Mouse (Mus musculus) embryonic facial prominence, embryonic 15.5 days (tissue): ENCODE measurements at regions not wholly inside any gene's neighbourhood (a gene's known extent, or its start where the extent isn't known, plus 50 kb on each side); places are given as distances from the start of the nearest gene placed in this dataset.

Experiments
- ATAC-seq: fragments of 200-750 bp; cut with Nextera tagmentation; 2 replicates; pipeline ENCODE4 v1.8.0; 2017; ENCODE audit warnings: low read depth, moderate TSS enrichment; ENCODE audit not compliant: insufficient number of reproducible peaks, low FRiP score, low TSS enrichment
- H3K27ac ChIP-seq: fragments of 300-500 bp; sonication (generic); replicated peaks from 2 replicates; pipeline ENCODE4 v1.5.1; 2015; ENCODE audit warnings: mild to moderate bottlenecking, inconsistent platforms
- H3K27me3 ChIP-seq: fragments of 300-500 bp; sonication (generic); 2 replicates; pipeline ENCODE4 v1.6.1; 2015; ENCODE audit warnings: inconsistent platforms
- H3K36me3 ChIP-seq: fragments of 300-500 bp; sonication (generic); 2 replicates; pipeline ENCODE4 v1.6.1; 2015; ENCODE audit warnings: mild to moderate bottlenecking, inconsistent platforms
- H3K4me1 ChIP-seq: fragments of 300-500 bp; sonication (generic); 2 replicates; pipeline ENCODE4 v1.6.1; 2015; ENCODE audit warnings: inconsistent platforms
- H3K4me2 ChIP-seq: fragments of 300-500 bp; sonication (generic); replicated peaks from 2 replicates; pipeline ENCODE4 v1.6.1; 2015; ENCODE audit warnings: mild to moderate bottlenecking, inconsistent platforms
- H3K4me3 ChIP-seq: fragments of 300-500 bp; sonication (generic); replicated peaks from 2 replicates; pipeline ENCODE4 v1.5.1; 2015; ENCODE audit warnings: mild to moderate bottlenecking, inconsistent platforms
- H3K9ac ChIP-seq: fragments of 300-500 bp; sonication (generic); 2 replicates; pipeline ENCODE4 v1.6.1; 2015; ENCODE audit warnings: inconsistent platforms
- H3K9me3 ChIP-seq: fragments of 300-500 bp; sonication (generic); replicated peaks from 2 replicates; pipeline ENCODE4 v1.6.1; 2016; ENCODE audit warnings: inconsistent platforms
- WGBS: fragments of 180-500 bp; shearing (Covaris S2); methylation state at CpG from one replicate; pipeline ENCODE4 v1.1.7; 2015; 5-methylcytosine and 5-hydroxymethylcytosine counted together

DNA sequence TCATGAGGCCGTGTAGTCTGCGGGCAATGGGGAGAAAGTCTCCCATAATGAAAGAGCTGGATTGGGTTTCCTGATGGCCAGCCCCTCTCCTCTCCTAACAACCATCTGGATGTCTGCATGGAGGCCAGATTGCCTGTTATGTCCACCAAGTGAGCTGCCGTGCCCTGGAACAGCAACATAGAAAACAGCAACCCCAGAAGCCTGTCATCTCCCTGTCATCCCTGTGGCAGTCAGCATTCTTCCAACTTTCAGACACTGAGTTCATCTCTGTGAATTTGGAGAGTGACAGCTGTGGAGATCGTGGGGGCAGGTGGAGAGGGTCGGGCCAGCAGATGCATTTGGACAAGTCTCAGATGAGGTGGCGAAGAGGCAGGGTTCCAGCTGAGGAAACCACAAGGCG, 585.0 kb downstream of the Rnf144a start:
- Histone ChIP-seq H3K27ac (no peak overlapping the region), H3K9me3 (no peaks in the 10 kb centered on the region), H3K4me1 (0 out of 2 replicates have a peak, but pooled peaks cover 5% of the 10 kb centered on the region), H3K27me3 (no peaks in the 10 kb centered on the region), H3K4me3 (no peak overlapping the region), H3K9ac (no peak overlapping the region), H3K4me2 (no peak overlapping the region), H3K36me3 (no peaks in the 10 kb centered on the region)
- 61% methylated on average over 7 of the region's 7 CpGs for WGBS
- ATAC-seq = no peak

- no peaks in the 10 kb centered on the region for H3K36me3 ChIP-seq
- no peak for ATAC-seq
- H3K9ac ChIP-seq = no peak overlapping the region
- 76% methylated on average over 2 of the region's 2 CpGs for WGBS
- no peaks in the 10 kb centered on the region for H3K27me3 ChIP-seq
- 0 out of 2 replicates have a peak, but pooled peaks cover 5% of the 10 kb centered on the region for H3K4me1 ChIP-seq
- no peaks in the 10 kb centered on the region for H3K9me3 ChIP-seq
- no peak overlapping the region for H3K4me2 ChIP-seq
- H3K4me3 ChIP-seq = no peak overlapping the region
- H3K27ac ChIP-seq = no peak overlapping the region
Observed at GRCm38 (mm10) chr12:25827961-25828360, 587.1 kb downstream of the Rnf144a start.

GRCm38 (mm10) chr12:25826928-25827327, 588.1 kb downstream of the Rnf144a start:
- 18% methylated on average over 3 of the region's 3 CpGs for WGBS
- H3K36me3 ChIP-seq = no peaks in the 10 kb centered on the region
- H3K9ac ChIP-seq = no peak overlapping the region
- H3K9me3 ChIP-seq = no peaks in the 10 kb centered on the region
- no peak overlapping the region for H3K4me3 ChIP-seq
- H3K4me2 ChIP-seq = no peak overlapping the region
- no peak overlapping the region for H3K27ac ChIP-seq
- 0 out of 2 replicates have a peak, but pooled peaks cover 5% of the 10 kb centered on the region for H3K4me1 ChIP-seq
- no peaks in the 10 kb centered on the region for H3K27me3 ChIP-seq
- ATAC-seq = no peak

DNA sequence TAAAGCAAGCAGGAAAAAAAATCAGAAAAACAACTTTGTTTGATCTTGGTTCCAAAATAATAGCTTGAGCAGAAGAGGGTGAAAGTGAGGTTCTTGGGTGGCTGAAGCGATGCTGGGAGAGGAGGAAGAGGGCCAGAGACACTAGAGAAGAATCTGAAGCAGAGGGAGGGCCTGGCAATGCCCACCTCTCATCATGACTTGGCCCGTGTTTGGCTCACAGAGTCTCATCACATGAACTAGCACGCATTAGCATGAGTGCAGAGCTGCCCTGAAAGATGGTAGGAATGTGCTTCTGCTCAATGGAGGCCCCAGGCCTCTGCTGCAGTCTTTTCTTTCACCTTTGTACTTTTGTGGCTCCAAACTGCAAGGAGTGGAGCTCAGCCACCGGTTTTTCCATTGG, 588.6 kb downstream of the Rnf144a start:
- Histone ChIP-seq H3K27me3 (no peaks in the 10 kb centered on the region), H3K9me3 (no peaks in the 10 kb centered on the region), H3K36me3 (no peaks in the 10 kb centered on the region), H3K4me3 (no peak overlapping the region), H3K9ac (no peak overlapping the region), H3K4me2 (no peak overlapping the region), H3K4me1 (0 out of 2 replicates have a peak, but pooled peaks cover 5% of the 10 kb centered on the region), H3K27ac (no peak overlapping the region)
- no peak for ATAC-seq
- WGBS = 48% methylated on average over 4 of the region's 4 CpGs

DNA sequence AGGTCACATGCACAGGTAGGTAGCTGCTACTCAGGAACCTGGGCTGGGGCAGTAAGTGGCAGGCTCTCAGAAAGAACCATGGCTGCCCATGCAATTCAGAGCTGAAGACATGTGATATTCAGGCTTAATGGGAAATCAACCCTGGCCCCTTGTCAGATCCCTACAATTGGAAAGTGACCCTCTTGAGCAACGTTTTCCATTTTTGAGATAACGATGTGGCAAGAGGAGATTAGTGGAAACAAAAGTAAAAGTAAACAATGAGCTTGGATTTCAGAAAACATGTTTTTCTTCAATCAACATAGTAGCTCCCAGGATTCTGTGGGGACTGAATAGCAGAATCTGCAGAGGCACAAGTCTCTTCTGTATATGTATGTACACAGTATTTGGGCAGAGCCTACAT, 598.8 kb downstream of the Rnf144a start:
- H3K4me3 ChIP-seq = no peak overlapping the region
- H3K4me1 ChIP-seq = no peaks in the 10 kb centered on the region
- H3K36me3 ChIP-seq = no peaks in the 10 kb centered on the region
- no peak overlapping the region for H3K9ac ChIP-seq
- H3K4me2 ChIP-seq = no peak overlapping the region
- ATAC-seq = no peak
- no peaks in the 10 kb centered on the region for H3K27me3 ChIP-seq
- H3K9me3 ChIP-seq = no peaks in the 10 kb centered on the region
- 46% methylated on average over 2 of the region's 2 CpGs for WGBS
- H3K27ac ChIP-seq = no peak overlapping the region

GRCm38 (mm10) chr12:25795092-25795491, 620.0 kb downstream of the Rnf144a start:
- Histone ChIP-seq H3K27me3 (no peaks in the 10 kb centered on the region), H3K4me3 (no peak overlapping the region), H3K9me3 (no peaks in the 10 kb centered on the region), H3K36me3 (no peaks in the 10 kb centered on the region), H3K9ac (no peak overlapping the region), H3K4me1 (no peaks in the 10 kb centered on the region), H3K4me2 (no peak overlapping the region), H3K27ac (no peak overlapping the region)
- no peak for ATAC-seq
- WGBS = 87% methylated on average over 2 of the region's 2 CpGs

- Histone ChIP-seq H3K4me3 (no peak overlapping the region), H3K27ac (no peak overlapping the region), H3K36me3 (no peaks in the 10 kb centered on the region), H3K9me3 (no peaks in the 10 kb centered on the region), H3K4me2 (no peak overlapping the region), H3K4me1 (no peaks in the 10 kb centered on the region), H3K27me3 (no peaks in the 10 kb centered on the region), H3K9ac (no peak overlapping the region)
- ATAC-seq = no peak
- 69% methylated on average over 2 of the region's 2 CpGs for WGBS
Observed at GRCm38 (mm10) chr12:25794571-25794970, 620.5 kb downstream of the Rnf144a start.

GRCm38 (mm10) chr12:25792571-25793075, 622.4 kb downstream of the Rnf144a start:
- no peak overlapping the region for H3K9ac ChIP-seq
- H3K27ac ChIP-seq = no peak overlapping the region
- H3K4me2 ChIP-seq = no peak overlapping the region
- no peaks in the 10 kb centered on the region for H3K4me1 ChIP-seq
- H3K36me3 ChIP-seq = no peaks in the 10 kb centered on the region
- no peaks in the 10 kb centered on the region for H3K9me3 ChIP-seq
- H3K27me3 ChIP-seq = no peaks in the 10 kb centered on the region
- no peak for ATAC-seq
- 87% methylated on average over 2 of the region's 2 CpGs for WGBS
- H3K4me3 ChIP-seq = no peak overlapping the region

GRCm38 (mm10) chr12:25790956-25791355, 624.1 kb downstream of the Rnf144a start:
- WGBS = 70% methylated on average over 4 of the region's 4 CpGs
- Histone ChIP-seq H3K9ac (no peak overlapping the region), H3K4me2 (no peak overlapping the region), H3K36me3 (no peaks in the 10 kb centered on the region), H3K4me1 (0 out of 2 replicates have a peak, but pooled peaks cover under 1% of the 10 kb centered on the region), H3K4me3 (no peak overlapping the region), H3K27ac (no peak overlapping the region; the same call in 1 of the 2 replicates), H3K9me3 (no peaks in the 10 kb centered on the region), H3K27me3 (no peaks in the 10 kb centered on the region)
- no peak for ATAC-seq

DNA sequence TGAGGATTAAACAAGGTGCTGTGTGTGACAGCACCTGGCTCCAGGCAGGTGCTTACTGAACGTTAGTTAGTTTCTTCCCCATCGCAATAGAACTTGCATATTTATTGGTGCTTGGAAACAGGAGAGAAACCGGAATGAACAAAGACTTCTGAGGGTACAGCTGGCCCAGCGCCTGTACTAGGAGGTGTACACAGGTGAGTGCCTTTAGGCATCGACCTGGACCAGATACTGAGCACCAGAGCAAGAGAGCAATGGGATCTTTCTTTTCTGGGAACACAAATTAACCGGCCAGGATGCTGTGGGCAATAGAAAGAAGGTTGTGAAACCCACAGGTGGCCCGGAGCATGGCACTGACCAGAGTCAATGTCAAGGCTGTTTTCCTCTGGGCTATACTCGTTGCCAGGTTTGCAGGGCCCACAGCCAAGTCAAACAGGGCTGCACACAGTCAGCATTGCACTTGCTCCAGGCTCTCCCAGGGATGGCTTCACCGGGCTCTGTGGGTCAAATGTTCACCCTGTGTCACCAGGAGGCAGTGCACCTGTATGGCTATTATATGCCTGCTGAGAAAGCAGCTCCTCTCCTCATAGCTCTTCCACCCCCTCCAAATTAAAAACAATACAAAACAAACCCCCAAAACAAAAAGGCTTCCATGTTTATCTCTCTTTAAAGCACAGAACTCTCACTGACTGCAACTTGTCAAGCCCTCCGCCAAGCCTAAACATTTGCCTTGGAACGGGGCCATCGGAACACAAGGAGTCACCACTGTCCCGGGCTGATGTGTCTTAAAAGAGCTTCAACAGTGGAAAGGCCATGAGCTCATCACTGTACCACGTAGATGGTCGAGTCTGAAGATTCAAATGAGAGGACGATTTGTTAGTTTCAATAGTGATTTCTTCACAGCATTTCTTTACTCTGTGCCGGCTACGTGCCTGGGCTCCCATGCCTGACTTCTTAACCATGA, 629.1 kb downstream of the Rnf144a start:
- ATAC-seq = no peak
- 69% methylated on average over 18 of the region's 18 CpGs for WGBS
- H3K4me1 ChIP-seq = peaks cover 13% of the 10 kb centered on the region
- H3K27ac ChIP-seq = no peak overlapping the region
- no peaks in the 10 kb centered on the region for H3K27me3 ChIP-seq
- H3K4me2 ChIP-seq = no peak overlapping the region
- no peaks in the 10 kb centered on the region for H3K36me3 ChIP-seq
- no peak overlapping the region for H3K4me3 ChIP-seq
- no peak overlapping the region for H3K9ac ChIP-seq
- H3K9me3 ChIP-seq = no peaks in the 10 kb centered on the region

GRCm38 (mm10) chr12:25784401-25784800, 630.7 kb downstream of the Rnf144a start:
- Histone ChIP-seq H3K27me3 (no peaks in the 10 kb centered on the region), H3K9me3 (no peaks in the 10 kb centered on the region), H3K9ac (no peak overlapping the region), H3K4me3 (no peak overlapping the region), H3K27ac (no peak overlapping the region), H3K36me3 (no peaks in the 10 kb centered on the region), H3K4me2 (no peak overlapping the region), H3K4me1 (peaks cover 13% of the 10 kb centered on the region)
- no peak for ATAC-seq
- 82% methylated on average over 3 of the region's 3 CpGs for WGBS
